Mouse (Mus musculus): ENCODE measurements at regions not wholly inside any gene's neighbourhood (a gene's known extent, or its start where the extent isn't known, plus 50 kb on each side); places are given as distances from the start of the nearest gene placed in this dataset.

DNA sequence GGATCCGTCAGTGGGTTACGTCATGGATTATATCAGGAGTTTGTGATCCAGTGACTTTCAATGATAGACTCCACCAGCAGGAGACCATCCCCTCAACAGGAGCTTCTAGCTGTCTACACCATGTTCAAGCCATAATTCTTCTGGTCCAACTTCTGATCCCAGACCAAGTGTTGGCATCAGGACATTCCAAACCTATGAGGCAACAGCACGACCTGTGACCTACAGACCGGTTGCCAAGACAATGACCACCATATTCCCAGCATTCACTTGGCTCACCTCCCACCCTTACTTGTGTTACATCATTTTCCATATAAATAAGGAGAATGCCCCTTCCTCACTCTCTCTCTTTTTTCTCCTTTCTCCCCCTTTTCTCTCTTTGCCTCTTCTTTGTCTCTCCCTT lies 113.6 kb downstream of the Bcl2l11 start:
- in situ Hi-C loops (cut with MboI; ENCODE audit: low pct_unique_long_range_greater_than_20kb) = no loop called here
- POLR2A ChIA-PET = interaction anchor here (1.1 kb wide), 1 partner anchor 109 kb away, joined by 3 read pairs; no protein-coding TSS in a partner anchor
- no peak for ATAC-seq

DNA sequence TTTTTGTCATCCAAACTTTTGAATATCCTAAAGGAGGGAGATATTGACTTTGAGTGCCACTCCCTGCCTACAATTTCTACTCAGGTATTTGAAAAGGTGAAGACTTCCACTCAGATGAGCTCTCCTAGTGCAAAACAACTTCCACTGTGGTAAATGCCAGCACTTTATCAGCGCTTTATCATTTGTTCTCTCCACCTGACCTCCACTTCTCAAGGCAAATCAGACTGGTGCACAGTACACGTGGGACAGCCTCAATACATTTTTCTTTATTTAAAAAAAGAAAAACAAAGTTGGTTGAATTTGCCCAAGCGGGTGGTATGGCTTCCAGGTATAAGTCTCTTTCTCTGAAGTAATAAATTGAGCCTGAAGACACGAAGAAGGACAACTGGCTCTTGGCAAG lies 114.2 kb downstream of the Bcl2l11 start:
- no peak for TF ChIP-seq CTCF (IDR thresholded peaks at IDR 0.05)
- in situ Hi-C loops (cut with MboI; ENCODE audit: low pct_unique_long_range_greater_than_20kb) = no loop called here
- no peaks in the 10 kb centered on the region for H3K27me3 ChIP-seq
- POLR2A ChIA-PET = interaction anchor here (1.1 kb wide), 1 partner anchor 110 kb away, joined by 3 read pairs; no protein-coding TSS in a partner anchor
- DNase-seq (ENCODE audit: low read depth, low spot score) = no peak
- CTCF ChIA-PET = no interaction called here
- ATAC-seq = no peak

More for the DNA sequence above, 113.6 kb downstream of the Bcl2l11 start:
- H3K27me3 ChIP-seq = no peaks in the 10 kb centered on the region
- no peak for TF ChIP-seq CTCF (IDR thresholded peaks at IDR 0.05)
- DNase-seq (ENCODE audit: low read depth, low spot score) = no peak
- CTCF ChIA-PET = interaction anchor here (1.5 kb wide), 1 partner anchor 19 kb away, joined by 4 read pairs; no protein-coding TSS in a partner anchor

DNA sequence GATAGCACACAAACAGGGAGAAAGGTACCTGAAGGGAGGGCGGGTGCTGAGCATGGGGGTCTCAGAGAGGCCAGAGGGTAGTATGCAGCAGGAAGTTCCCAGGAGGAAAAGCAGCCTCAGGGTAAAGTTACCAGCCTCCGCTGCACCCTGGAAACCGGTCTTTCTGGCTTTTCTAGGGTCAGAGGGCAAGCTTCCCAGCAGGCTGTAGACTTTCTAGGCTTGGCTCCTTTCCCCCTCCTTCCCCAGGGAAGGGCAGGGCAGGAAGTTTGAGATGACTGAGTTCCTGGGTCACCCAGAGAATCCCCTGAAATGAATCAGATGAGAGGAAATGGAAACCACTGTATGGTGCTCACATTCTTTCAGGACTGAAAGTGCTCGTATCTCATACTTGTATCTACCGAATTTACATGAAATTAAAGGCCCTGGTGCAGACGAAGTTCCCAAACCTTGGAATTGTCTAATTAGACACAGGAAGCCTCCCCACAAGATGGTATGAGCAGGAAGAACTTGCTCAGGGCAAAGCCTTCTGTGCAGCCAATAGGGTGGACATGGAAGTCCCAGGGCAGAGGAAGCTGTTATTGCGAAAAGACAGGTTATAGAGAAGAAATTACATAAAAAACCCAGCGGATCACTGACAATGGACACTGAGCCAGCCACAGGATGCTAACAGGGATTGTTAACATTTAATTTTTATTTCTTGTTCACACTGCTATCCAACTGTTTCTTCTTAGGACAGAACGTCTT lies 114.9 kb downstream of the Bcl2l11 start:
- in situ Hi-C loops (cut with MboI; ENCODE audit: low pct_unique_long_range_greater_than_20kb) = no loop called here
- no peak for TF ChIP-seq CTCF (IDR thresholded peaks at IDR 0.05)
- POLR2A ChIA-PET = interaction anchor here (1.1 kb wide), 1 partner anchor 110 kb away, joined by 3 read pairs; no protein-coding TSS in a partner anchor
- H3K27me3 ChIP-seq = no peaks in the 10 kb centered on the region
- ATAC-seq (no peak), DNase-seq (ENCODE audit: low read depth, low spot score) (no peak)
- CTCF ChIA-PET = no interaction called here

DNA sequence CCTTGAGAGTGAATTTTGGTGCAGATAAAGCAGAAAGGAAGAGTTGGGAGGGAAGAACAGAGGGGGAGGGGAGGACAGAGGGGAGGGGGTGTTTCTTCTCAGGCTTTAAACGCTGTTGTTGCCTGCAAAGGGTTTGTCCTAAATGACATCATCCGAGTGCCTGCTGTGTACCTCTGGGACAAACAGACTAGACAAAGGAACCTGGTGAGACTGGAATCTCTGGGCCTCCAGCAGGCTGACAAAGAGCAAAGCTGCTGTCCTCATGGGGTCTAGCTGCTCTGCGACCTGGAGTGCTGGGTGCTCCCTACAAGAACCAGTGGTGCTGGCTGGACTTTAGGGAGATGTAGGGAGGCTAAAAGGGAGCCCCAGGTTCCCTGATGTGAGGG lies 115.4 kb downstream of the Bcl2l11 start:
- TF ChIP-seq CTCF (IDR thresholded peaks at IDR 0.05) = no peak
- DNase-seq (ENCODE audit: low read depth, low spot score) (no peak), ATAC-seq (no peak)
- ChIA-PET CTCF (no interaction called here), POLR2A (no interaction called here)
- in situ Hi-C loops (cut with MboI; ENCODE audit: low pct_unique_long_range_greater_than_20kb) = no loop called here
- no peaks in the 10 kb centered on the region for H3K27me3 ChIP-seq

DNA sequence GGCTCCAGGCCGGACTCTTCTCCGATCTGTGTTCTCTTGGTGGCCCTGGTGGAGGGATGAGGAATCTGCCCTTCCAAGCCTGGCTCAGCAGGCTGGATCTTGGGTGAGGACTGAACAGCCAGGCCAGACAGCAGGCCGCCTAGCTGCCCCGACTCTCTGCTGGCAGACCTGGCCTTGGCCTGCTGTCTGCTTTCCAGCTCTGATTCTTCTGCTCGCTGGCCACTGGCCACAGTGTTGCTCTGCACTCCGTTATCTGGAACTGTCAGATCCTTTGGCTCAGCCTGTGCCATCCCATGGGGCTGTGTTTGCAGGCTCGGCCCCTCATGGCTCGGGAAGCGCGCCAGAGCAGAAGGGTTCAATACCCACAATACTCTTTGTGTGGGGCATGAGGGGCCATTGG lies 119.7 kb downstream of the Bcl2l11 start:
- in situ Hi-C loops (cut with MboI; ENCODE audit: low pct_unique_long_range_greater_than_20kb) = no loop called here
- no peaks in the 10 kb centered on the region for H3K27me3 ChIP-seq
- DNase-seq (ENCODE audit: low read depth, low spot score) (no peak), ATAC-seq (no peak)
- ChIA-PET CTCF (no interaction called here), POLR2A (no interaction called here)
- no peak for TF ChIP-seq CTCF (IDR thresholded peaks at IDR 0.05)

DNA sequence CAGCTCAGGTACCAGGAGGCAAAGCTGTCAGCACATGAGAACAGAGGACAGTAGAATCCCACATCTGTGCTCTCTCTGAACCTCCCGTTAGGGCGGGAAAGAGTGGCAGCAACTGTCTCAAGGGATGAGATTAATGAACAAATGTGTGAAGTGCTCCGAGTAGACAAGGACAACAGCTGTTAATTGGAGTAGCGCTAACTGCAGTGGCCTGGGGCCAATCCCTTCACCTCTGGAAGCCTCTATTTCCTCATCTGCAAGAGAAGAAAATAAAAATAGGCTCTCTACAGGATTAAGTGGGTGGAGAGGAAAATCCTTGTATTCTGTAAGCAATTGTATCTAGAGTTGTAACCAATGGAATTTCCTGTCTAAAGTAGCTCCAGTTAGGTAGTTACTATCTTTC lies 122.1 kb downstream of the Bcl2l11 start:
- ATAC-seq (no peak), DNase-seq (ENCODE audit: low read depth, low spot score) (no peak)
- POLR2A ChIA-PET = no interaction called here
- H3K27me3 ChIP-seq = no peaks in the 10 kb centered on the region
- TF ChIP-seq CTCF (IDR thresholded peaks at IDR 0.05) = no peak
- in situ Hi-C loops (cut with MboI; ENCODE audit: low pct_unique_long_range_greater_than_20kb) = no loop called here
- CTCF ChIA-PET = interaction anchor here (1.6 to 1.7 kb wide), 2 partner anchors 12 to 38 kb away, joined by 4 to 5 read pairs; no protein-coding TSS in a partner anchor

DNA sequence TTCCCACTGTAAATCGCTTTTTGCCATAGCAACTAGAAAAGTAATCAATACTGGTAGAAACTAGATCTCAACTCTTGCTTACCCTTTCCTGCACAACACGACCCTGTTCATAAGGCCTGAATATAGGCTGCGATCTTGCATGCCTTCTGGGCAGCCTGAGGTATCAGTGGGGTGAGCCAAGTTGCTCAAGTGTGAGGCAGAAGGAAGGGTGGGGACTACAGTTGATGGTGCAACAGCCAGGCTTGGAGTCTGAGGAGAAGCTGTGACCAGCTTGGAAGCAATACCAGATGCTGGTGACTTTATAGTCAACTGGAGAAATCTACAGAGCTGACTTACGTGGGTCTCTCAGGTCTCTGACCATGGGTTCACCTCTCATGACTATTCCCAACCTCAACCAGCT lies 123.3 kb downstream of the Bcl2l11 start:
- ATAC-seq = no peak
- H3K27me3 ChIP-seq = no peaks in the 10 kb centered on the region
- CTCF ChIA-PET = interaction anchor here (1.2 kb wide), 1 partner anchor 27 kb away, joined by 3 read pairs; no protein-coding TSS in a partner anchor
- in situ Hi-C loops (cut with MboI; ENCODE audit: low pct_unique_long_range_greater_than_20kb) = no loop called here
- POLR2A ChIA-PET = no interaction called here
- TF ChIP-seq CTCF (IDR thresholded peaks at IDR 0.05) = no peak
- DNase-seq (ENCODE audit: low read depth, low spot score) = no peak

DNA sequence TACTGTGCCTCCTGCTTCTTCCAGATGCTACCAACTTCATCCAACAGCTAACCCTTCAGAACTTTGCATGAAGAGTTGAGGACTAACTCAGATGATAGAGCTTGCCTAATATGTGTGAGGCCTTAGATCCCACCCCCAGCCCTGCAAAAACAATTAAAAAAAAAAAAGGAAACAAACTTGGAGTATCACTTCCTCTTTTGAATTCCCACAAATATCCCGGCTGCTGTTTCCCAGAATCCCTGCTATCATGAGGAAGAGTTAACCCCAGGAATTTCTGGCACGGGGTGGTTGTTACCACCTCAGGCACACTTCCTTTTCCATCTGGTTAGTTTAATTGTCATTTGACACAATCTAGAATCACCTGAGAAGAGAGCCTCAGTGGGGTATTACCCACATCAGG lies 123.8 kb downstream of the Bcl2l11 start:
- POLR2A ChIA-PET = no interaction called here
- CTCF ChIA-PET = interaction anchor here (1.2 kb wide), 1 partner anchor 28 kb away, joined by 3 read pairs; no protein-coding TSS in a partner anchor
- no peak for TF ChIP-seq CTCF (IDR thresholded peaks at IDR 0.05)
- H3K27me3 ChIP-seq = no peaks in the 10 kb centered on the region
- ATAC-seq (no peak), DNase-seq (ENCODE audit: low read depth, low spot score) (no peak)
- in situ Hi-C loops (cut with MboI; ENCODE audit: low pct_unique_long_range_greater_than_20kb) = no loop called here

DNA sequence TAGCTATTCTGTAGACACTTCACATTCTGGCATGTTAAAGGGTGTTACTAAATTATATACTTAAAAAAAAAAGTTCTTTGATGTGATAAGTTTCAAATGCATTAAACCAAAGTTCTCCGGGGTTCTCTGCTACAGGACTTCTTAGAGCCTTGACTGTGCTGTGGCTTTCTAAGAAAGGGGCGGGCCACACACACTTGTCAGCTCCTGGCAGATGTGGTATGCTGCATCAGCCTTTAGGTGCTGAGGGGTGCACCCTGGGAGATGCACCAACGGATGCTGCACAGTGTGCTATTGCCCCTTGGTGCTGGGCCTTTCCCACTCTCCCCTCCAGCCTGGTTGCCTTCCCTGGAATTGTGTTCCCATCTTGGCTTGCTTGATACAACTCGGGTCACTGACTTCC lies 125.0 kb downstream of the Bcl2l11 start:
- CTCF ChIA-PET = interaction anchor here (1.1 kb wide), 1 partner anchor 14 kb away, joined by 3 read pairs; no protein-coding TSS in a partner anchor
- in situ Hi-C loops (cut with MboI; ENCODE audit: low pct_unique_long_range_greater_than_20kb) = no loop called here
- H3K27me3 ChIP-seq = no peaks in the 10 kb centered on the region
- DNase-seq (ENCODE audit: low read depth, low spot score) (no peak), ATAC-seq (no peak)
- POLR2A ChIA-PET = no interaction called here
- TF ChIP-seq CTCF (IDR thresholded peaks at IDR 0.05) = no peak

DNA sequence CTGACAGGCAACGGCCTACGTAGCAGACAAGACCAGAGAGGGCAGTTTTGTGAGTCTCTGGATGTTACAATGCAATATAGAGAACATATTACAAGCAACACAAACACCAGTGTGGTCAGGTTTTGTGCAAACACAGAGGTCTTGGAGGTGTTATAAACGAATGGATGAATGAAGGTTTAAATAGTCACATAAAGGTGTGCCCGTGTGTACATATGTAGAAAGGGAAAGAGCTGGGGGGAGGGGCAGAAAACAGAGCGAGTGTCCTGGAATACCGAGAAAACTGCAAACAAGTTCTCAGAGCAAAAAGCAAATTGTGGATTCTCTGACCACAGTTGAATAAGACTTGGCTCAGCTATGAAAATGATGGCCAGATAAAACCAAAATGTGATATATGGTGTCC lies 130.8 kb downstream of the Bcl2l11 start:
- no peak for TF ChIP-seq CTCF (IDR thresholded peaks at IDR 0.05)
- ATAC-seq (no peak), DNase-seq (ENCODE audit: low read depth, low spot score) (no peak)
- ChIA-PET POLR2A (no interaction called here), CTCF (no interaction called here)
- no peaks in the 10 kb centered on the region for H3K27me3 ChIP-seq
- in situ Hi-C loops (cut with MboI; ENCODE audit: low pct_unique_long_range_greater_than_20kb) = no loop called here

DNA sequence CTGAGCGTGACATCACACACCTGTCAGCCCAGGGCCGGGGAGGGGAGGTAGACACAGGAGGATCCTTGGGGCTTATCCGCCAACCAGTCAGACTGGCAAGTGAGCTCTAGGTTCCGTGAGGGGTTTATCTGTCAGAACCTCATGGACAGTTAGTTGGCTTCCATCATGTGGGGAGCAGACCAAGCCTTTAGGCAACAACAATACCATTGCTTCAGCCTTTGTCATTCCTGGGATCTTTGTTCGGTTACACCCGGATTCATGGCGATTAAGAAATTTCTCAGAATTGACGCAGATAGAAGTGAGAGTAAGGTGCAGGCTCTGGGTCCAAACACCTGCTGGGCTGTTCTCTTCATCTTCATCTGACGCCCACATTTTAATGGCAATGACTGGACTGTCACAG lies 131.4 kb downstream of the Bcl2l11 start:
- no peak for DNase-seq (ENCODE audit: low read depth, low spot score)
- no peak for TF ChIP-seq CTCF (IDR thresholded peaks at IDR 0.05)
- ATAC-seq = no peak
- ChIA-PET CTCF (no interaction called here), POLR2A (no interaction called here)
- no peaks in the 10 kb centered on the region for H3K27me3 ChIP-seq
- in situ Hi-C loops (cut with MboI; ENCODE audit: low pct_unique_long_range_greater_than_20kb) = no loop called here
